Mouse (Mus musculus) neutrophil, adult 83 days (primary cell): ENCODE data around the gene Ccdc34. TPM values are rescaled to one million over a fixed set of nuclear protein-coding genes. Genes with fewer than 3 reads are reported as not detected.

Experiments used
- total RNA-seq, 2 experiments: library from RNA; stranded (reverse); gene quantifications; one replicate each; pipeline ENCODE4 v1.2.4; 2023

Ccdc34 gene
- total RNA-seq, result 10 to 100 TPM; 14.0 to 16.7 TPM

GRCm38 (mm10) chr2:110017616-110018505, at the start of gene Ccdc34:
Gene Ccdc34, plus strand, starts transcription at chr2:110017817.

Other genes starting within 250 kb of the Ccdc34 start
- 10 to 100 TPM; 51.1 to 55.4 TPM for gene Lin7c, start 127.0 kb upstream of the Ccdc34 start, total RNA-seq
- gene Lgr4, start 100.2 kb upstream of the Ccdc34 start, total RNA-seq, result 1 to 10 TPM; 2.3 to 2.6 TPM